Mouse (Mus musculus) stomach, postnatal 0 days (tissue): ENCODE results near the gene Ereg. TPM values are rescaled to one million over a fixed set of nuclear protein-coding genes. Genes with fewer than 3 reads are reported as not detected.
A peak's percentile ranks its signal among the peaks of the same experiment; 100 is the strongest.

Experiments used
- ATAC-seq: fragments of 200-750 bp; cut with Nextera tagmentation; 2 replicates; pipeline ENCODE4 v1.8.0; 2017; ENCODE audit not compliant: low FRiP score, low TSS enrichment
- DNase-seq: peaks from one replicate; pipeline ENCODE4 v3.0.0-alpha.2; 2016; ENCODE audit warnings: low spot score
- H3K27ac ChIP-seq: fragments of 300-500 bp; sonication (generic); replicated peaks from 2 replicates; pipeline ENCODE4 v1.5.1; 2014; ENCODE audit warnings: mild to moderate bottlenecking, control low read depth
- H3K27me3 ChIP-seq: fragments of 300-500 bp; sonication (generic); 2 replicates; pipeline ENCODE4 v1.6.1; 2014; ENCODE audit warnings: low read length; ENCODE audit not compliant: control insufficient read depth, insufficient read depth
- H3K36me3 ChIP-seq: fragments of 300-500 bp; sonication (generic); 2 replicates; pipeline ENCODE4 v1.6.1; 2014; ENCODE audit warnings: low read length, mixed read lengths; ENCODE audit not compliant: control insufficient read depth, insufficient read depth
- H3K4me1 ChIP-seq: fragments of 300-500 bp; sonication (generic); replicated peaks from 2 replicates; pipeline ENCODE4 v1.6.1; 2014; ENCODE audit warnings: antibody characterized with exemption; ENCODE audit not compliant: control insufficient read depth, insufficient read depth
- H3K4me2 ChIP-seq: fragments of 300-500 bp; sonication (generic); replicated peaks from 2 replicates; pipeline ENCODE4 v1.6.1; 2014; ENCODE audit warnings: low read depth, mild to moderate bottlenecking, control low read depth, moderate library complexity
- H3K4me3 ChIP-seq: fragments of 300-500 bp; sonication (generic); 2 replicates; pipeline ENCODE4 v1.5.1; 2014; ENCODE audit warnings: low read depth, low read length, control low read depth
- H3K9ac ChIP-seq: fragments of 300-500 bp; sonication (generic); 2 replicates; pipeline ENCODE4 v1.6.1; 2014; ENCODE audit warnings: mild to moderate bottlenecking, low read length, control low read depth, mixed read lengths
- H3K9me3 ChIP-seq: fragments of 300-500 bp; sonication (generic); 2 replicates; pipeline ENCODE4 v1.6.1; 2016; ENCODE audit warnings: low read length; ENCODE audit not compliant: control insufficient read depth
- CTCF ChIP-seq: IDR thresholded peaks from 2 replicates; pipeline ENCODE4 v1.5.1; 2016; ENCODE audit warnings: antibody characterized with exemption, low read depth, mild to moderate bottlenecking, moderate library complexity
- EP300 ChIP-seq: optimal IDR thresholded peaks from 2 replicates; pipeline ENCODE3; 2016; ENCODE audit warnings: antibody characterized with exemption
- WGBS: fragments of 180-500 bp; shearing (Covaris S2); extraction: QIAGEN DNeasy Blood & Tissue Kit; methylation state at CpG from one replicate; pipeline ENCODE4 v1.1.7; 2014; 5-methylcytosine and 5-hydroxymethylcytosine counted together
- polyA plus RNA-seq: library from polyadenylated mRNA; unstranded; fragments of >200 nt; fragmentation: Nextera tagmentation; extraction: Ambion mirVana; gene quantifications from 2 replicates; pipeline ENCODE4 v1.2.1, GENCODE M21; 2015

Ereg gene
- polyA plus RNA-seq, 1 experiment from 2014 or later: 3.3 TPM

DNA sequence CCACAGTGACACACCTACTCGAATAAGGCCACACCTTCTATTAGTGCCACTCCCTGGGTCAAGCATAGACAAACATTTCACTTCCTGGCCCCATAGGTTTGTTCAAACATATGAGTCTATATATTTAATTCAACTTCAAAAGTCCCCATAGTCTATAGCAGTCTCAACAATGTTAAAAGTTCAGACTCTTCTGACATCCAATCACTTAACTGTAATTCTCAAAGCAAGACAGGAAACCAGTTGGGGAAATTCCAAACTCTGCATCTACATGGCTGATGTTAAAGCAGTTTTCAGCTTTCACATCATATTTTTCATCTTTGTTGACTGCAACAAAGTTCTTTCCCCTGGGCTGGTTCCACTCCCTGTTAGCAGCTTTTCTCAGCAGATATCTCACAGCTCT is 52.2 kb downstream of the Ereg start:
- TF ChIP-seq CTCF (no peak), EP300 (no peak)
- Histone ChIP-seq H3K4me3 (no peak overlapping the region), H3K4me2 (no peak overlapping the region), H3K27ac (no peak overlapping the region), H3K9me3 (no peaks in the 10 kb centered on the region), H3K27me3 (no peaks in the 10 kb centered on the region), H3K36me3 (no peaks in the 10 kb centered on the region), H3K9ac (no peak overlapping the region), H3K4me1 (no peaks in the 10 kb centered on the region)
- DNase-seq (no peak), ATAC-seq (no peak)
- WGBS: 52% methylated on average over 1 of the region's 1 CpGs

DNA sequence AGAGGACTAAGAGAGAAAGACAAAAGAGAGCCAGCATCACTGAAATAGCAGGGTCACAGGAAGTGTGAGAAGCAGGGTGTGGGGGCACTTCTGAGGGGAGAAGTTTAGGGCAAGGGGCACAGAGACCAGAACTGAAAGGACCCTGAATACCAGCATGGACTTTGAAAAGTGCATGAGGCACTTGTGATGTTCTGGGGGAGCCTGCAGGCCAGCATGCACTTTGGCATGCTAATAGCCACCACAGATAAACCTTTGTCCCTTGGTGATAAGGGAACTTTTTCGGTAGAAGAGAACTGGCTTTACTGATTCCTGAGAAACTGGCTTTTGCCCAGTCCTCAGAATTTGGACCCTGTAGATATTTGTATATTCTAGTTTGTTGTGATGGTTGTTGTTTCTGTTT is 60.5 kb downstream of the Ereg start:
- 50% methylated on average over 1 of the region's 1 CpGs for WGBS
- H3K27ac ChIP-seq: no peak overlapping the region
- H3K4me2 ChIP-seq: no peak overlapping the region
- no peaks in the 10 kb centered on the region for H3K27me3 ChIP-seq
- DNase-seq (no peak), ATAC-seq (no peak)
- H3K9ac ChIP-seq: no peak overlapping the region
- H3K4me1 ChIP-seq: no peaks in the 10 kb centered on the region
- no peak for TF ChIP-seq CTCF
- no peak for TF ChIP-seq EP300
- H3K36me3 ChIP-seq: no peaks in the 10 kb centered on the region
- H3K4me3 ChIP-seq: no peak overlapping the region
- H3K9me3 ChIP-seq: no peaks in the 10 kb centered on the region

DNA sequence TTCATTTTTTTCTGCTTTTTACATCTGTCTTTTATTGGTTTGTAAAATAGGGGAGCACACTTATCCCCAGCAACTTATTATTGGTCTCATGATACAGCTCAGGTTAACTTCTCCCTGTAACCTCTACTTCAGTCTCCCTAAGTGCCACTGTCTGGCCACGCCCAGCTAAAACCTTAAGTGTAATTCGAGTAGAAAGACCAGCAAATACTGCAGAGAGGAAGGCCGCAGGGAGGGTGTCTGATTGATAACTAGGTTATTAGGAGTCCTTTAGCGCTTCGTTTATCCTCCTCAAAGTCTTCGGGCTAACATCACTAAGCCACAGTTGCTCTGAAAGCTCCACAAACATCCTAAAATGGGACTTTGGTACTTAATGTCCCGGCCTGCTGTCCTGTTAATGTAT is 64.5 kb downstream of the Ereg start:
- H3K4me3 ChIP-seq: peak overlapping the region; percentile 50
- H3K9ac ChIP-seq: no peak overlapping the region; the same call in 1 of the 2 replicates
- peak overlapping the region; percentile 76 for H3K4me2 ChIP-seq
- no peaks in the 10 kb centered on the region for H3K27me3 ChIP-seq
- no peaks in the 10 kb centered on the region for H3K4me1 ChIP-seq
- no peaks in the 10 kb centered on the region for H3K36me3 ChIP-seq
- ATAC-seq (no peak), DNase-seq (no peak)
- WGBS: 9% methylated on average over 7 of the region's 7 CpGs
- TF ChIP-seq EP300: no peak
- TF ChIP-seq CTCF: no peak
- H3K27ac ChIP-seq: no peak overlapping the region
- no peaks in the 10 kb centered on the region for H3K9me3 ChIP-seq

DNA sequence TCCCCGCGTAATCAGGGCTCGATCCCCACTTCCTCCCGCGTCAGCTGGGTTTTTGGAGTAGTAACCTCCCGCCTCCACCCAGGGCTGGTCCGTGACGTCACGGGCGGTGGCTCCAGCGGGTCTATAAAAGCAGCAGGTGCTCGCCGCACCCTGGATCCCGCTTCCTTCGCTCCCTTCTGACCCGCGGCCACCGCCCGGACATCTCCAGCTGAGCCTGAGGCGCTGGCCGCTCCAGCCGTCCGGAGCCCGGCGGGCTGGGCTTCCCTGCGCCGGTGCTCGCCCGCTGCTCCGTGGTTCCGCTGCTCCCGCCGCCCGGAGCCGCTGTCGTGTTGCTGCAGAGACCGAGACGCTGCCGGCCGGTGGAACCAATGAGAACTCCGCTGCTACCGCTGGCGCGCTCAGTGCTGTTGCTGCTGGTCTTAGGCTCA is 65.0 kb downstream of the Ereg start, which contains the start of gene Areg:
TSS of gene Areg (plus strand) at position 154 of the 428 bp plus-strand sequence.
- Histone ChIP-seq H3K27ac (peak within 1 kb of the TSS; percentile 20; the same call in 1 of the 2 replicates), H3K9me3 (no peaks in the 10 kb centered on the region), H3K4me2 (peak within 1 kb of the TSS; percentile 76), H3K36me3 (no peaks in the 10 kb centered on the region), H3K27me3 (no peaks in the 10 kb centered on the region), H3K4me1 (no peaks in the 10 kb centered on the region), H3K9ac (peak within 1 kb of the TSS; percentile 55), H3K4me3 (peak within 1 kb of the TSS; percentile 50)
- under 1% methylated on average over 44 of the region's 44 CpGs for WGBS
- peak; percentile 89 for ATAC-seq
- DNase-seq: peak; percentile 85
- TF ChIP-seq CTCF: peak; percentile 46
- no peak for TF ChIP-seq EP300

DNA sequence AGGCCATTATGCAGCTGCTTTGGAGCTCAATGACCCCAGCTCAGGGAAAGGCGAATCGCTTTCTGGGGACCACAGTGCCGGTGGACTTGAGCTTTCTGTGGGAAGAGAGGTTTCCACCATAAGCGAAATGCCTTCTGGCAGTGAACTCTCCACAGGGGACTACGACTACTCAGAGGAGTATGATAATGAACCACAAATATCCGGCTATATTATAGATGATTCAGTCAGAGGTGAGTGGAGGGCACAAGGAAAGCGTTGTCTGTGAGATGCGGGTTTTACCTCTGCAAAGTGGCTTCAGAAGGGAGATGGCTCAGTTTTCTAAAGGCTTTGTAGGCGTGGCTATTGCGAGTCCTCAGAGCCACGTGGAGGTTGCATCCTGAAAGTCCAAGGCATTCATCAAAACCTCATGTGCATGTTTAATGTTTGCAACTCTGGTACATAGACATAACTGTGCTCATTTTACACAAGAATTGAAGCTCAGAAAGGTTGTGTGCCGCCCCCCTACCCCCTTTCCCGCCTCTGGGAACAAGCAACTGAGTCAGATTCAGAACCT is 66.5 kb downstream of the Ereg start:
- no peaks in the 10 kb centered on the region for H3K9me3 ChIP-seq
- no peak overlapping the region for H3K9ac ChIP-seq
- H3K27ac ChIP-seq: no peak overlapping the region
- H3K4me1 ChIP-seq: no peaks in the 10 kb centered on the region
- DNase-seq: no peak
- H3K4me2 ChIP-seq: 0 out of 2 replicates have a peak overlapping the region, but pooled peaks have one; percentile 9
- ATAC-seq: no peak
- H3K27me3 ChIP-seq: no peaks in the 10 kb centered on the region
- no peak overlapping the region for H3K4me3 ChIP-seq
- TF ChIP-seq EP300: no peak
- TF ChIP-seq CTCF: no peak
- WGBS: 60% methylated on average over 13 of the region's 13 CpGs
- no peaks in the 10 kb centered on the region for H3K36me3 ChIP-seq

Other genes with a start within 250 kb of the Ereg start
- 0.38 and 0.93 TPM in 2 replicates for gene Cxcl1, start 183.4 kb upstream of the Ereg start, polyA plus RNA-seq
- 0.15 and 0.16 TPM in 2 replicates for gene Cxcl2, start 170.8 kb upstream of the Ereg start, polyA plus RNA-seq
- 44.2 and 45.5 TPM in 2 replicates for gene Mthfd2l, start 143.5 kb upstream of the Ereg start, polyA plus RNA-seq
- 0.12 and 0.17 TPM in 2 replicates for gene Epgn, start 47.2 kb upstream of the Ereg start, polyA plus RNA-seq
- 14.4 and 14.9 TPM in 2 replicates for gene Areg, start 65.0 kb downstream of the Ereg start, polyA plus RNA-seq